ENCODE assay signal across 23 mouse cellular contexts in the genomic region with DNA sequence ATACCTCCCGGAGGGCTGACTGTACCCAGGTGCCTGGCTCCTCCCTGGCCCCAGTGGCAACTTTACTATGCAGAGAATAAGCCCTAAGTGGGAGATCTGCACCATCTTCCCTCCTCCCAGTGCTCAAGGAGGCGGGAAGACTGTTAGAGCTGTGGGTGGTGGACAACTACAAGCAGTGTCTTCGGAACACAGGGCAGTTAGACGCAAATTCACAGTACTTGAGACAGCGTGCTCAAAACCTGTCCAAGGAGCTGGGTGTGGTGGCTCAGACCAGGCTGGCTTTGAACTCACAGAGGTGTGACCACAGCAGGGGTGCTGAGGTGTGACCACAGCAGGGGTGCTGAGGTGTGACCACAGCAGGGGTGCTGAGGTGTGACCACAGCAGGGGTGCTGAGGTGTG. TPM values are rescaled to one million over a fixed set of nuclear protein-coding genes. Genes with fewer than 3 reads are reported as not detected.
"Had no signal": no experiment of that assay in that cellular context is flagged by ENCODE, and none has a peak within 500 bp of the region (broad histone marks: within the 10 kb centered on the region; RNA-seq: fewer than 3 reads in every experiment).

No protein-coding gene starts in this region.

- H3K4me3 ChIP-seq: kidney, embryonic 15.5 days; limb, embryonic 12.5 days; limb, embryonic 15.5 days; liver, embryonic 12.5 days; liver, embryonic 15.5 days; lung, embryonic 15.5 days; stomach, embryonic 15.5 days had no signal

- H3K4me1 ChIP-seq: kidney, embryonic 15.5 days; limb, embryonic 12.5 days; limb, embryonic 15.5 days; liver, embryonic 12.5 days; liver, embryonic 15.5 days; lung, embryonic 15.5 days; stomach, embryonic 15.5 days had no signal

- H3K27ac ChIP-seq: kidney, embryonic 15.5 days; limb, embryonic 12.5 days; limb, embryonic 15.5 days; liver, embryonic 12.5 days; liver, embryonic 15.5 days; lung, embryonic 15.5 days; stomach, embryonic 15.5 days had no signal

- H3K27me3 ChIP-seq: kidney, embryonic 15.5 days; limb, embryonic 12.5 days; limb, embryonic 15.5 days; liver, embryonic 12.5 days; liver, embryonic 15.5 days; lung, embryonic 15.5 days; stomach, embryonic 15.5 days had no signal

- H3K4me2 ChIP-seq: kidney, embryonic 15.5 days; limb, embryonic 12.5 days; limb, embryonic 15.5 days; liver, embryonic 12.5 days; liver, embryonic 15.5 days; lung, embryonic 15.5 days; midbrain, embryonic 11.5 days; stomach, embryonic 15.5 days had no signal

- ATAC-seq: liver, embryonic 12.5 days had no signal

- H3K9ac ChIP-seq: kidney, embryonic 15.5 days; limb, embryonic 12.5 days; limb, embryonic 15.5 days; liver, embryonic 12.5 days; liver, embryonic 15.5 days; lung, embryonic 15.5 days; stomach, embryonic 15.5 days had no signal

- DNase-seq: kidney, adult 11 months; kidney, adult 8-10 months; kidney, postnatal 10 days; kidney, postnatal 36 days; left cerebral cortex, postnatal 4 days; lung, adult 18-20 months; lung, postnatal 14 days; lung, postnatal 4 days; midbrain, embryonic 14.5 days; right cerebral cortex, postnatal 25 days; spleen, adult 18-20 months; thymus, adult 18-20 months; thymus, postnatal 36 days had no signal

- H3K9me3 ChIP-seq: kidney, embryonic 15.5 days; limb, embryonic 12.5 days; limb, embryonic 15.5 days; liver, embryonic 12.5 days; liver, embryonic 15.5 days; lung, embryonic 15.5 days; stomach, embryonic 15.5 days had no signal

RNA-seq across cellular contexts. Expression of a gene that starts 29.9 kb away (rescaled TPM):
- total RNA-seq: megakaryocyte progenitor cell, adult 5-6 weeks; megakaryocyte-erythroid progenitor cell, adult 5-6 weeks had no signal
